Mouse (Mus musculus) spleen, adult 2 months (tissue): Measurements from ENCODE around the gene Cep19.

Experiments
- CTCF ChIP-seq: fragments of 200-500 bp; IDR thresholded peaks from 2 replicates; pipeline ENCODE4 v1.5.1; 2011; ENCODE audit warnings: mild to moderate bottlenecking, inconsistent platforms; ENCODE audit not compliant: insufficient read depth, insufficient read length, insufficient replicate concordance; ENCODE audit errors: extremely low read depth
- POLR2A ChIP-seq: fragments of 200-500 bp; IDR thresholded peaks from 2 replicates; pipeline ENCODE4 v1.6.1; 2011; ENCODE audit warnings: low read depth, low read length, inconsistent platforms

- TF ChIP-seq CTCF, result no peak
- no peak for TF ChIP-seq POLR2A
These were observed 23.8 kb upstream of the Cep19 start for GRCm38 (mm10) chr16:32075762-32076161.
